Mouse (Mus musculus): ENCODE data around the gene Ssxa1. TPM values are rescaled to one million over a fixed set of nuclear protein-coding genes. Genes with fewer than 3 reads are reported as not detected.
"Not testable (repeated sequence)": the region's sequence is repeated elsewhere in the genome, so short reads cannot be mapped to it uniquely, and the experiment has no call there.

Ssxa1 gene
- polyA plus RNA-seq (2012; rRNA removed): not detected in 2 replicates

DNA sequence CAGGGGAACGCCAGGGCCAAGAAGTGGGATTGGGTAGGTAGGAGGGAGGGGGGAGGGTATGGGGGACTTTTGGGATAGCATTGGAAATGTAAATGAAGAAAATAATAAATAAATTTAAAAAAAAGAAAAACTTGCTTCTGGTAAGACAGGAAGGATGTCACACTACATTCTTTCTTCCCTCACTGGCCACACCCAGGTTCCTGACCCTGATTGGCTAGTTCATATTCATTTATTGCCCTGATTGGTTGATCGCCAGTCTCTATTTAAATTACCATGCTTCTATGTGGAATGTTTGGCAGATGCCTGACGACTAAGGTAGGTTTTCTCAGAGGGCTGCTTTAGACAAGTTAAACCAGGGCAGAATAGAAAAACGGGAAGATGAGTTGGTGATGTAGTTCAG, at the start of gene Ssxa1:
Gene Ssxa1 (plus strand): TSS at position 301 of the 400 bp plus-strand sequence.
- DNase-seq (ENCODE audit: low read depth): no peak

DNA sequence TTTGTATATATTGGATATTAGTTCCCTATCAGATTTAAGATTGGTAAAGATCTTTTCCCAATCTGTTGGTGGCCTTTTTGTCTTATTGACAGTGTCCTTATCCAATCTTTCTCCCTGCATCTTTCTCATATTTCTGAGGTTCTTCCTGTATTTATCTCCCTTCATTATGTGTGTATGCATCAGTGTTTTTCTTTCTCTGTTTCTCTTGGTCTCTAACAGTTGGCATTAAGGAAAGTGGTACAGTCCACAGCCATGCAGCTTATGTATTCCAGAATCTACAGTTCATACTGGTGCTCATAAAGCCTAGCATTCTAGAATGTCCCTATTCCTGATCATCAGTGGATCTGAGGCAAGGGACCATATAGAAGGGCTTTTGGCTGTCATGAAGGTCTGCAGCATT, 47.5 kb upstream of the Ssxa1 start, which contains the start of gene Spaca5:
Gene Spaca5 (plus strand): TSS at position 301 of the 400 bp plus-strand sequence.
- no peak for DNase-seq (ENCODE audit: low read depth)

DNA sequence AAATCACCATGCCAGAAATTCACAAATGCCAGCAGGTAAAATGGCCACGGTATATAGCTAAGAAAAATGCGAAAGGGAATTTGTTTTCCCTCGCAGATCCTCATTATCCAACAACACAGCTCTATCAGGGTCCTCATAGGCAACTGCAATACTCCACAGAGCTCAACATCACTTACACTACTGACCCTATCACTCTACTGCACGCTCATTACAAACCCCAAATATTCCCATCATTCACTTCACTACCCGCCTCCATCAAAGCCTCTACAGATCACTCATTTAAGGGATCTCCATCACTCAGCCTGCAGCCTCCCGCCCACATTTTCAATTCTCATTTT, 27.0 kb upstream of the Ssxa1 start:
- no peak for DNase-seq (ENCODE audit: low read depth)

DNA sequence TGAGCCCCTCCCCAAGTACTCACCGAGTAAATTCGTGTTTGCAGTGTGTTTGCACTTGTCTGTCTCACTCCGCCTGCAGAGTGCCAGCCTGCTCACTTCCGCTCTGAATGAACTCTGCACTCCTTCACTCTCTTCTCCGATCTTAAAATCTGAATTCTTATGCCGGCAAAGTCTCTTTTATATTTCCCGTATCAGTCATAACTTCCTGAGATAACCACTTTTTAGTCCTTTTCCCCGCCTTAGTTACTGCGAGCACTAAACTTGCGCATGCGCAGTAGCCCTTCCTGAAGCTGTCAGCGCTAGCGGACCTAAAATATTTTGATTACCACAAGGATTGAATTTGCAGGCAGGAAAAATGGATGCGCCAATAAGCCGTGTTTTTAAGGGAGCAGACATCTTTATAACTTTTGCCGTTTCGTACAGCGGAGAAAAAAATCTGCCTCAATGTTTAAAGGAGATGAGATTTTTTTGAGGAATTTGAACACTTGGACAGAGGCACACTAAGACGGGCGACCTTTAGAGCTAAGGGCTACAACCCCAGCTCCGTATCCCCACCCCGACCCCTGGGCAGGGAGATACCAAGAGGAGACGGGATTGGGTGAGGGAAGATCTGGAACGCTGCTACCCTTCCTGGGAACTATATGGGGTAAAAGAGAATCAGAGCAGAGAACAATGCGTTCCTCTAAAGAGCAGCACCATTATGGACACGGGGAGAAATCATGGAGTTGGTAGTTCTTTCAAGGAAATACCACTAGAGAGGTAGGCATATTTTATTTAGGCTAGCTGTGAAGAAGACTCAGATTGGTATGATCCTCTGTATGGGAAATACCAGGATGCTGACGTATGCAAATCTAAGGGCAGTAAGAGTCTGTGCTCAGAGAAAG, 26.4 kb upstream of the Ssxa1 start, which contains the start of gene Zfp300:
Gene Zfp300 (minus strand): TSS at position 545 of the 884 bp plus-strand sequence.
- no peak for DNase-seq (ENCODE audit: low read depth)

DNA sequence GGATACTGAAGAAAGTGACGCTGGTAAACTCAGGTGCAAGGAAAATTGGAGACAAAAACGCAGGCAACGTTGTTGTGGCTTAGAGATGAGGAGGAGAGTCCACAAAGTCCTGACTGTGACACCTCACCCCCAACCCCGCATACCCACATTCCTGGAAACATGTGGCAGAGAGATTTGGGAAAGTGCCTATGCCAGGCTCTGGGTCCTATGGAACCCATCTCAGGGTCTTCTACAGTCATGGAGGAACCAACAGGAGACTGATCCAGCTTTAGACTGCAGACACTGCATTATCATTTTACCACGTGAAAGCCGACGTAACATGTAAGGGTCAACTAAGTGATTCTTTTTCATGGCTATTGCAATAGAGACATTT, 25.8 kb upstream of the Ssxa1 start:
- no peak for DNase-seq (ENCODE audit: low read depth)

DNA sequence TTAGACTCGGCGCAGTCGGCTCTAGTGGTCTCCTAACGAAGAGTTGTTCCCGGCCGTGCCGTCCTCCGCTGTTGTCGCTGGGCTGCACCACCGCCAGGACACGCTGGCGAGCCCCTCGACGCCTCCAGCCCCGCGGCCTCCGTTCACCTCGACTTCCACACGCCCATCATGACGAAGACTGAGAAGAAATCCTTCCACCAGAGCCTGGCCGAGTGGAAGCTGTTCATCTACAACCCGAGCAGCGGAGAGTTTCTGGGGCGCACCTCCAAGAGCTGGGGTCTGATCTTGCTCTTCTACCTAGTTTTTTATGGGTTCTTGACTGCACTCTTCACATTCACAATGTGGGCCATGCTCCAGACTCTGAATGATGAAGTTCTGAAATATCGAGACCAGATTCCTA, 31.1 kb downstream of the Ssxa1 start:
- not testable (repeated sequence) for DNase-seq (ENCODE audit: low read depth)

Other genes with a start within 250 kb of the Ssxa1 start
- gene Timp1, start 245.7 kb upstream of the Ssxa1 start, polyA plus RNA-seq (2012; rRNA removed): 14.7 and 21.9 TPM in 2 replicates
- gene Syn1, start 194.8 kb upstream of the Ssxa1 start, polyA plus RNA-seq (2012; rRNA removed): 0.18 and 0.20 TPM in 2 replicates
- 21.1 and 27.7 TPM in 2 replicates for gene Cfp, start 184.3 kb upstream of the Ssxa1 start, polyA plus RNA-seq (2012; rRNA removed)
- gene Elk1, start 165.2 kb upstream of the Ssxa1 start, polyA plus RNA-seq (2012; rRNA removed): 13.5 and 16.2 TPM in 2 replicates
- gene Uxt, start 153.8 kb upstream of the Ssxa1 start, polyA plus RNA-seq (2012; rRNA removed): 29.4 and 30.8 TPM in 2 replicates
- 1.4 and 1.6 TPM in 2 replicates for gene Zfp182, start 53.5 kb upstream of the Ssxa1 start, polyA plus RNA-seq (2012; rRNA removed)
- not detected in 2 replicates for gene Spaca5, start 47.4 kb upstream of the Ssxa1 start, polyA plus RNA-seq (2012; rRNA removed)
- 0.41 and 0.46 TPM in 2 replicates for gene Zfp300, start 26.3 kb upstream of the Ssxa1 start, polyA plus RNA-seq (2012; rRNA removed)
- not detected in 2 replicates for gene Gm21876, start 59.8 kb downstream of the Ssxa1 start, polyA plus RNA-seq (2012; rRNA removed)